Mouse (Mus musculus): ENCODE measurements at regions not wholly inside any gene's neighbourhood (a gene's known extent, or its start where the extent isn't known, plus 50 kb on each side); places are given as distances from the start of the nearest gene placed in this dataset.

DNA sequence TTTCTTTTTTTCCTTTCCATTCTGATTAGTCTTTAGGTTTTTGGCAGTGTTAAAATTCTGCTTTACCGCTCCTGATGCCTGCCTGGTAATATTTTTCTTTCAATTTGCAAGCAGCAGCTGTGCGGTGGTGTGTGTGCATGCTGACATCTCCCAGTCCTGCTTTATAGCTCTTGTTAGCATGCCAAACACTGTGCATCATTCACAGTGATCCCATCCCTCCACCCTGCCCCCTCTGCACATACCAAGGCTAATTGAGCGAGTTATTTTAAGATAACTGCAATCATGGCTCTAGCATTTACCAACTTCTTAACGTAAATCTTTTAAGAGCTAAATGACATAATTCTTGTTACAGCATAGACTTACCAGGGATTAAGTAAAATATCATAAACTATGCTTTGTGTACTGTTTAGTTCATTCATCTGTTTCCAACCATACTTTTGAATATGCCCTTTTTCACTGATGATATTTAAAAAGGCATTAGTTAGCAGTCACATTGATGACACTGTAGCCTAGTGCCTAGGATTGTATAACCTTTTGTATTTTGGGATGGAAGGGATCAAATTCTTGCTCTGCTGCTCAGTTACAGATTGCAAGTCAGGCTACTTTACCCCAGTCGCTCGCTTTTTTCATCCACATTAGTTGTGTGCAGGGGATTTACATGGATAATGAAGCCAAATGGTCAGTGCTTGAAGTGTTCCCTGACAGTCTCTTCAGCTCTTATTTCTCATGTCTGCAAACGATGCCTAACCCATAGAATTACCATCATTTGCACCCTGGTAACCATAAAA lies 487.0 kb downstream of the Lmo7 start:
- Histone ChIP-seq H3K4me1 (ENCODE audit: control insufficient read depth, insufficient read depth, low read length) (no peaks in the 10 kb centered on the region), H3K4me2 (ENCODE audit: low read depth, low read length) (no peak overlapping the region), H3K27ac (replicated peaks; ENCODE audit: low read depth, low read length) (no peak overlapping the region), H3K9me3 (replicated peaks; ENCODE audit: control insufficient read depth, low read length) (no peaks in the 10 kb centered on the region), H3K4me3 (ENCODE audit: low read depth, low read length) (no peak overlapping the region), H3K9ac (replicated peaks; ENCODE audit: low read length) (no peak overlapping the region), H3K27me3 (ENCODE audit: control insufficient read depth, insufficient read depth, low read length) (no peaks in the 10 kb centered on the region), H3K36me3 (replicated peaks; ENCODE audit: control insufficient read depth, insufficient read depth, low read depth, low read length) (no peaks in the 10 kb centered on the region)
- no peak for ATAC-seq (replicated peaks; ENCODE audit: insufficient number of reproducible peaks, low FRiP score, low TSS enrichment, low read depth)
- 57% methylated on average over 7 of the region's 7 CpGs for WGBS
- no peak for DNase-seq (ENCODE audit: low spot score)

DNA sequence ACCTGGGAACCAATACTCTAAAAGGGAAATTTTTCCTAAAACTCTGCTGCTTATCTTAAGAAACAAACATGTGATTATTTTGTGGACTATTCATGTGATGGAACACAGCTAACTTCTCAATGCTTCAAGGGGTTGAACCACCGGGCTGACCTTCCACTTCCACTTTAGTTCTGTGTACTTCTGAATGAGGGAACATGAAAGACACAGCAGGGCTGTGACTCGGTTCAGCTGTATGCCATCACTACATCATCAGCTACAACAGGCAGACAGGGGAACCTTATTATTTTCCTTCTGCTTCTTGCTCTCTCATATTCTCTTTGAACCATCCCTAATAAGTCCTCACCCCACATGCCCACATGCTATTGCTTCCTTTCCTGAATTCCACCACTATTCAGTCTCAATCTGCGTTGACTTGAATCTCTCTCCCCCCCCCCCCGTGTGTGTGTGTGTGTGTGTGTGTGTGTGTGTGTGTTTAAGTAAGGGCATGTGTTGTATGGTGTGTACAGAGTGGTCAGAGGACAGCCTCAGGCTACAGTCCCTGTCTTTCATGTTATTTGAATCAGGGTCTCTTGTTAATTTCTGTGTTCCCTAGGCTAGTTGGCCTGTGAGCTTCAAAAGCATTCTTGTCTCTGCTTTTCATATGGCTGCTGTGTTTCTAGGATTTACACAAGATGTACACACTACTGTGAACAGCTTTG lies 485.7 kb downstream of the Lmo7 start:
- H3K4me1 ChIP-seq (ENCODE audit: control insufficient read depth, insufficient read depth, low read length), result no peaks in the 10 kb centered on the region
- H3K36me3 ChIP-seq (replicated peaks; ENCODE audit: control insufficient read depth, insufficient read depth, low read depth, low read length), result no peaks in the 10 kb centered on the region
- no peak overlapping the region for H3K4me3 ChIP-seq (ENCODE audit: low read depth, low read length)
- H3K4me2 ChIP-seq (ENCODE audit: low read depth, low read length), result no peak overlapping the region
- DNase-seq (ENCODE audit: low spot score), result no peak
- WGBS, result 60% methylated on average over 3 of the region's 4 CpGs
- H3K9ac ChIP-seq (replicated peaks; ENCODE audit: low read length), result no peak overlapping the region
- H3K27me3 ChIP-seq (ENCODE audit: control insufficient read depth, insufficient read depth, low read length), result no peaks in the 10 kb centered on the region
- ATAC-seq (replicated peaks; ENCODE audit: insufficient number of reproducible peaks, low FRiP score, low TSS enrichment, low read depth), result no peak; the same call in 1 of the 2 replicates
- H3K27ac ChIP-seq (replicated peaks; ENCODE audit: low read depth, low read length), result no peak overlapping the region
- H3K9me3 ChIP-seq (replicated peaks; ENCODE audit: control insufficient read depth, low read length), result no peaks in the 10 kb centered on the region

DNA sequence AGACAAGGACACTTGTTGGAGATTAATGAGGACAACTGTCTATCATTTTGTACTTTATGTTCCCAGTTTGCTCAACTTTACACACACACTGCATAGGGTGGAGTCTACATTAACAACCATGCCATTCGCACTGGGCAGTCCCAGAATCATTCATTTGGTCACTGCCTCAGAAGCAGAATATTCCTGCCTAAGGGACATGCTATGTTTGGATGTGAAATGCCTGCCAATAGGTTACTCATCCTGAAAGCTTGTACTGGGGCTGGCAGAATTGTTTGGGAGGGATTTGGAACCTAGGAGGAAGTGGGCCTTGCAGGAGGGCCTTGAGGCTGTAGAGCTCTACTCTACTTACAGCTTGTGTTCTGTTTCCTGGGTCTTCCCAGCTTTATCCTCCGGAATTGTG lies 482.3 kb downstream of the Lmo7 start:
- Histone ChIP-seq H3K4me3 (ENCODE audit: low read depth, low read length) (no peak overlapping the region), H3K4me2 (ENCODE audit: low read depth, low read length) (no peak overlapping the region), H3K9me3 (replicated peaks; ENCODE audit: control insufficient read depth, low read length) (no peaks in the 10 kb centered on the region), H3K27ac (replicated peaks; ENCODE audit: low read depth, low read length) (no peak overlapping the region), H3K27me3 (ENCODE audit: control insufficient read depth, insufficient read depth, low read length) (no peaks in the 10 kb centered on the region), H3K4me1 (ENCODE audit: control insufficient read depth, insufficient read depth, low read length) (no peaks in the 10 kb centered on the region), H3K36me3 (replicated peaks; ENCODE audit: control insufficient read depth, insufficient read depth, low read depth, low read length) (no peaks in the 10 kb centered on the region), H3K9ac (replicated peaks; ENCODE audit: low read length) (no peak overlapping the region)
- DNase-seq (ENCODE audit: low spot score) (no peak), ATAC-seq (replicated peaks; ENCODE audit: insufficient number of reproducible peaks, low FRiP score, low TSS enrichment, low read depth) (no peak)
- 91% methylated on average over 2 of the region's 2 CpGs for WGBS

DNA sequence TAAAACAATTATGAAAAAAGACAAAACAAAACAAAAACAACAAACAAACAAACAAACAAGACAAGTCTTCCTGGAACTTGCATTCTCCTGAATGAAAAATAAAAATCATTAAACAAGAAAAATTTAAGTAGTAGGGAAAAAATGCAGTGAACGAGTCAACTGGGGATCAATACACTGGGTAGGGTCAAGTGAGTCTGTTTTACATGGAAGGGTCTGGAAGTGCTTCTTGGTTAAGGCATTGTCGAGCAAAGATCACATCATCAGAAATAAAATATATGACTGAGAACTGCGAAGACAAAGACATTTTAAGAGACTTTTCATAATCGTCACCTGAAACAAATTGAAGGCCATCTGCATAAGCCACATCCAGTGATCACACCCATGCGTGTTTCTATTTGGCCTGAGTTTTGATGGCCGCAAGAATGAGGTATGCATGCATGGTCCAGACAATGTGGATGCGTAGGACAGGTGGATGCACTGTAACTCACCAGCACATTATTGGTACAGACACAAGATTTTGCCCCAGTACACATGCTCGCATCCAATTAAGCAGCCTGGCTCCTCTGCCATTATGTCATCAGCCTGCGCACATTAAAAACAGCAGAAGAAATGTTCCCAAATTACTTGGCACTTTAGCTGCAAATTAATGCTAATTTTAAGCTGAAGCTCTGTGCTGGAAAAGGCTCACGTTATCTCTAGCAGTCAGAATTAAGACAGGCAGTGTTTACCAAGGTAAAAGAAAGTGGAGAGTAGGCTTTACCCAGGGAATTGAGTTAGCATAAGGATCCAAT lies 475.3 kb downstream of the Lmo7 start:
- DNase-seq (ENCODE audit: low spot score) (no peak), ATAC-seq (replicated peaks; ENCODE audit: insufficient number of reproducible peaks, low FRiP score, low TSS enrichment, low read depth) (no peak)
- WGBS, result 82% methylated on average over 10 of the region's 10 CpGs
- Histone ChIP-seq H3K4me3 (ENCODE audit: low read depth, low read length) (no peak overlapping the region), H3K4me2 (ENCODE audit: low read depth, low read length) (no peak overlapping the region), H3K27me3 (ENCODE audit: control insufficient read depth, insufficient read depth, low read length) (no peaks in the 10 kb centered on the region), H3K36me3 (replicated peaks; ENCODE audit: control insufficient read depth, insufficient read depth, low read depth, low read length) (no peaks in the 10 kb centered on the region), H3K27ac (replicated peaks; ENCODE audit: low read depth, low read length) (no peak overlapping the region), H3K9me3 (replicated peaks; ENCODE audit: control insufficient read depth, low read length) (no peaks in the 10 kb centered on the region), H3K9ac (replicated peaks; ENCODE audit: low read length) (no peak overlapping the region), H3K4me1 (ENCODE audit: control insufficient read depth, insufficient read depth, low read length) (no peaks in the 10 kb centered on the region)

DNA sequence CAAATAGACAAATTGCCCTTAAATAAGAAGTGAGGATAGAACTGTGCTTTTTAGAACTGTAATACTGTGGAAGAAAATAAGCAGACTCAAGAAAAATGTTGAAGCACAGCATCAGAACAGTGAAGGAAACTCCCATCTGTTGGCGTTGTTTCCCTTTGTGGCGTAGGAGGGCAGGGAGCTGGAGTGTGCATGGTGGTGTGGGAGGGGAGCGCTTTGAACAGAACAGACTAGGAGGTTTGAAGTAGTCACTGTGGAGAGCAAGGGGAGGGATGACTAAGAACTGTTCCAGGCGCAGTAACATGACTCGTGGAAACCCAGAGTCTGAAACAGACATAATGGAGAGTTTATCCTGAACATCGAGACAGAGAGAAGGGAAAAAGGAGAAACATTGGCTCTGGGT lies 469.7 kb downstream of the Lmo7 start:
- Histone ChIP-seq H3K27ac (replicated peaks; ENCODE audit: low read depth, low read length) (no peak overlapping the region), H3K9ac (replicated peaks; ENCODE audit: low read length) (no peak overlapping the region), H3K4me1 (ENCODE audit: control insufficient read depth, insufficient read depth, low read length) (no peaks in the 10 kb centered on the region), H3K4me3 (ENCODE audit: low read depth, low read length) (no peak overlapping the region), H3K4me2 (ENCODE audit: low read depth, low read length) (no peak overlapping the region), H3K9me3 (replicated peaks; ENCODE audit: control insufficient read depth, low read length) (no peaks in the 10 kb centered on the region), H3K36me3 (replicated peaks; ENCODE audit: control insufficient read depth, insufficient read depth, low read depth, low read length) (no peaks in the 10 kb centered on the region), H3K27me3 (ENCODE audit: control insufficient read depth, insufficient read depth, low read length) (no peaks in the 10 kb centered on the region)
- no peak for ATAC-seq (replicated peaks; ENCODE audit: insufficient number of reproducible peaks, low FRiP score, low TSS enrichment, low read depth)
- 88% methylated on average over 6 of the region's 6 CpGs for WGBS
- DNase-seq (ENCODE audit: low spot score), result no peak

DNA sequence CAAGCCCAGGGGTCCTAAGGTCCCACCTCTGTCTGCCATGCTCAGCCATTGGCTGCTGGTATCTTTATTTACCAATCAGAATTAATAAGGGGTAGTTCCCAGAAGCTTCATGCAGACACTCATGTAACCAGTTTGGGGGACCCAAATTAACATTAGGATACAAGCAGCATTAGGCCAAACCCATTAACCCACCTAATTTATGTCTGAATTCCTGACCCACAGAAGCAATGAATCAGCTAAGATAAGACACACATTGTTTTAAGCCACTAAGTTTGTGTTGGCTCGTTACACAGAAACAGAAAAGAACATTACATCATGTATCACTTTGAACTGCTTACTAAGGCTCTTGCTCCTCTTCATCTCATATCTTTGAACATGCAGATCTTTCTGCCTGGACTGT lies 461.0 kb downstream of the Lmo7 start:
- Histone ChIP-seq H3K9ac (replicated peaks; ENCODE audit: low read length) (no peak overlapping the region), H3K36me3 (replicated peaks; ENCODE audit: control insufficient read depth, insufficient read depth, low read depth, low read length) (no peaks in the 10 kb centered on the region), H3K4me1 (ENCODE audit: control insufficient read depth, insufficient read depth, low read length) (no peaks in the 10 kb centered on the region), H3K4me3 (ENCODE audit: low read depth, low read length) (no peak overlapping the region), H3K4me2 (ENCODE audit: low read depth, low read length) (no peak overlapping the region), H3K27me3 (ENCODE audit: control insufficient read depth, insufficient read depth, low read length) (no peaks in the 10 kb centered on the region), H3K9me3 (replicated peaks; ENCODE audit: control insufficient read depth, low read length) (no peaks in the 10 kb centered on the region), H3K27ac (replicated peaks; ENCODE audit: low read depth, low read length) (no peak overlapping the region)
- ATAC-seq (replicated peaks; ENCODE audit: insufficient number of reproducible peaks, low FRiP score, low TSS enrichment, low read depth), result no peak
- 83% methylated on average over 1 of the region's 1 CpGs for WGBS
- no peak for DNase-seq (ENCODE audit: low spot score)

DNA sequence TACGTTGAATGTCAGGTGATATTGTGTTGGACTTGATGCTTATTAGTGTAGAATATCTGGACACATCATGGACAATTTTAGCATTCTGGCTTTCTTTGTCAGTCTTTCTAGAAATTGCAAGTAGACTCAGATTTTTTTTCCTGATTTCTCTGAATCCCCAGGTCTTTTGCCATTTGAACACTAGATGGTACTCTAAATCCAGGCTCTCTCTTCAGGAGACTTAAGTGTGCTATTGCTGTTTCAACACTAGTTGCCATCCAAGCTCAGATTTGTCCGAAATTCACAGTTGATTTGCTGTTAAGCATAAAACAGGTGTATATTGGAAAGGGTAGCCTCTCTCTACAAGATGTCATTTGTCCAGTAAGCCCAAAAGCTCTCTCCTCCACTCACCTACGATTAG lies 451.5 kb downstream of the Lmo7 start:
- ATAC-seq (replicated peaks; ENCODE audit: insufficient number of reproducible peaks, low FRiP score, low TSS enrichment, low read depth), result no peak
- no peak overlapping the region for H3K27ac ChIP-seq (replicated peaks; ENCODE audit: low read depth, low read length)
- WGBS, result 78% methylated on average over 3 of the region's 3 CpGs

DNA sequence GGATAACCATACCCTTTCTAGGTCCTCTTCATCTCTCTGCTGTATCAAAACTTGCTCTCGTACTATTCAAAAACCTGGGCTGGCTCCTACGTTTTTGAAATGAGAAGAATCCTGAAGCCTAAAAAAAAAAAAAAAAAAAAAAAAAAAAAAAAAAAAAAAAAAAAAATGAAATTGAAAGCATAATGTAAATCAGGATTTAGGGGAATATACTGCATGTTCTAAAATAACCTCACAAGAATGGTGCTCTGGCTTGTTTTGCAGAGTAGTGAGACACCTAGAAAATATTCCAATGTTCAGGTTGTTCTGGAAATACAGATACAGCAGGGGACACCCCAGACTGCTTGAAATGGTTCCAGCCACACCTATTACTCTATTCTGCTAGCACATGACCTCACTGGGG lies 442.0 kb downstream of the Lmo7 start:
- H3K27me3 ChIP-seq (ENCODE audit: control insufficient read depth, insufficient read depth, low read length), result no peaks in the 10 kb centered on the region
- H3K36me3 ChIP-seq (replicated peaks; ENCODE audit: control insufficient read depth, insufficient read depth, low read depth, low read length), result no peaks in the 10 kb centered on the region
- H3K4me1 ChIP-seq (ENCODE audit: control insufficient read depth, insufficient read depth, low read length), result no peaks in the 10 kb centered on the region
- no peak overlapping the region for H3K27ac ChIP-seq (replicated peaks; ENCODE audit: low read depth, low read length)
- no peak overlapping the region for H3K4me3 ChIP-seq (ENCODE audit: low read depth, low read length)
- 82% methylated on average over 2 of the region's 2 CpGs for WGBS
- no peaks in the 10 kb centered on the region for H3K9me3 ChIP-seq (replicated peaks; ENCODE audit: control insufficient read depth, low read length)
- DNase-seq (ENCODE audit: low spot score) (no peak), ATAC-seq (replicated peaks; ENCODE audit: insufficient number of reproducible peaks, low FRiP score, low TSS enrichment, low read depth) (no peak)
- H3K4me2 ChIP-seq (ENCODE audit: low read depth, low read length), result no peak overlapping the region
- no peak overlapping the region for H3K9ac ChIP-seq (replicated peaks; ENCODE audit: low read length)

More for the DNA sequence above, 451.5 kb downstream of the Lmo7 start:
- Histone ChIP-seq H3K9ac (replicated peaks; ENCODE audit: low read length) (no peak overlapping the region), H3K4me1 (ENCODE audit: control insufficient read depth, insufficient read depth, low read length) (no peaks in the 10 kb centered on the region), H3K27me3 (ENCODE audit: control insufficient read depth, insufficient read depth, low read length) (no peaks in the 10 kb centered on the region), H3K36me3 (replicated peaks; ENCODE audit: control insufficient read depth, insufficient read depth, low read depth, low read length) (no peaks in the 10 kb centered on the region), H3K4me3 (ENCODE audit: low read depth, low read length) (no peak overlapping the region), H3K4me2 (ENCODE audit: low read depth, low read length) (no peak overlapping the region), H3K9me3 (replicated peaks; ENCODE audit: control insufficient read depth, low read length) (no peaks in the 10 kb centered on the region)
- DNase-seq (ENCODE audit: low spot score), result peak; percentile 46
